Comparison of ENCODE assay signal across 10 mouse cellular contexts in genomic region chr3:35723586-35724322, GRCm38 (mm10). TPM values are rescaled to one million over a fixed set of nuclear protein-coding genes. Genes with fewer than 3 reads are reported as not detected.
A peak's percentile ranks its signal among the peaks of the same experiment; 100 is the strongest.
DNase-seq lines count a peak whose midpoint lies in the region; ATAC-seq and TF ChIP-seq lines count a peak whose summit lies in the region.
"Had no signal": no experiment of that assay in that cellular context is flagged by ENCODE, and none has a peak within 500 bp of the region (broad histone marks: within the 10 kb centered on the region; RNA-seq: fewer than 3 reads in every experiment).

No protein-coding gene starts in this region.

- ATAC-seq in monocyte, adult 5-6 weeks (replicated peaks; ENCODE audit: insufficient number of reproducible peaks, low FRiP score, low TSS enrichment, poor library complexity, severe bottlenecking) = no peak

- no peak for TF ChIP-seq POLR2A in small intestine, adult 2 months (IDR thresholded peaks at IDR 0.05; ENCODE audit: low read depth, low read length)

- peak; percentile 2 to 11 for DNase-seq in left cerebral cortex, adult 18-20 months (ENCODE audit: low spot score in 2 of 2)
- no peak for DNase-seq in left cerebral cortex, adult 11 months (ENCODE audit: low spot score)
- peak; percentile 53 for DNase-seq in T-cell, adult 2 months (ENCODE audit: low spot score)
- DNase-seq in frontal cortex, postnatal 10 days (ENCODE audit: low spot score in 2 of 2) = peak; percentile 14 to 27
- no peak for DNase-seq in adrenal gland, postnatal 25 days
- no peak for DNase-seq in lung, postnatal 36 days
- DNase-seq: adrenal gland, adult 8-10 months had no signal

- H3K4me1 ChIP-seq in small intestine, adult 2 months (ENCODE audit: control insufficient read depth, insufficient read depth, insufficient read length, low read length) = peaks cover 21% of the 10 kb centered on the region; the same call in 1 of the 2 replicates

- H3K36me3 ChIP-seq in small intestine, adult 2 months (ENCODE audit: control insufficient read depth, insufficient read depth, low read length) = no peaks in the 10 kb centered on the region

- TF ChIP-seq CTCF in small intestine, adult 2 months (IDR thresholded peaks at IDR 0.05; ENCODE audit: extremely low read depth, insufficient read length, insufficient replicate concordance, low read depth, low read length) = no peak

- 50% methylated on average over 9 of the region's 9 CpGs for WGBS in small intestine, adult 2 months

- H3K4me3 ChIP-seq in small intestine, adult 2 months (ENCODE audit: low read depth, low read length) = no peak overlapping the region

- H3K27ac ChIP-seq in small intestine, adult 2 months (ENCODE audit: insufficient read depth, low read depth, low read length) = peak overlapping the region; percentile 47; the same call in 1 of the 2 replicates

- H3K27me3 ChIP-seq in small intestine, adult 2 months (ENCODE audit: control insufficient read depth, insufficient read depth, low read length) = no peaks in the 10 kb centered on the region
- H3K27me3 ChIP-seq: CH12.LX had no signal

RNA-seq across cellular contexts. Expression of gene Atp11b, which starts 30.2 kb away (rescaled TPM):
- 10 to 100 TPM; 90.7 to 92.3 TPM for total RNA-seq in left cerebral cortex, adult 18-20 months (2021)
- polyA plus RNA-seq in small intestine, adult 2 months (2012; rRNA removed) = 8.7 and 25.9 TPM in 2 replicates
- total RNA-seq in adrenal gland, postnatal 25 days (2021) = 61.0 and 62.1 TPM in 2 replicates
- total RNA-seq in monocyte, adult 5-6 weeks (2017) = 131 to 143 TPM (median 136 TPM) in 3 replicates

Comparison
In these comparisons a context has a peak if more than half of its experiments do, and no peak if none do; other contexts are left out.
1. DNase-seq: peak in left cerebral cortex, adult 18-20 months (2 of 2), T-cell, adult 2 months (single experiment) and frontal cortex, postnatal 10 days (2 of 2); none in left cerebral cortex, adult 11 months (single experiment), adrenal gland, postnatal 25 days (single experiment) and lung, postnatal 36 days (single experiment).